Mouse (Mus musculus) small intestine, adult 2 months (tissue): ENCODE data around the gene Tulp4. TPM values are rescaled to one million over a fixed set of nuclear protein-coding genes. Genes with fewer than 3 reads are reported as not detected.

Experiments
- H3K27ac ChIP-seq: fragments of 200-500 bp; 2 replicates; pipeline ENCODE4 v1.5.1; 2012; ENCODE audit warnings: low read depth, low read length, control low read depth, inconsistent platforms; ENCODE audit not compliant: insufficient read depth
- H3K27me3 ChIP-seq: fragments of 200-500 bp; 2 replicates; pipeline ENCODE4 v1.6.1; 2012; ENCODE audit warnings: mild to moderate bottlenecking, moderate library complexity, low read length, inconsistent platforms; ENCODE audit not compliant: control insufficient read depth, insufficient read depth
- H3K36me3 ChIP-seq: fragments of 200-500 bp; 2 replicates; pipeline ENCODE4 v1.6.1; 2012; ENCODE audit warnings: mild to moderate bottlenecking, low read length, control low read depth, inconsistent platforms; ENCODE audit not compliant: control insufficient read depth, insufficient read depth
- H3K4me1 ChIP-seq: fragments of 200-500 bp; 2 replicates; pipeline ENCODE4 v1.6.1; 2012; ENCODE audit warnings: low read length, inconsistent platforms, mixed read lengths; ENCODE audit not compliant: control insufficient read depth, insufficient read depth, insufficient read length
- H3K4me3 ChIP-seq: fragments of 200-500 bp; 2 replicates; pipeline ENCODE4 v1.5.1; 2012; ENCODE audit warnings: low read depth, mild to moderate bottlenecking, control low read depth, inconsistent platforms, low read length, moderate library complexity
- CTCF ChIP-seq: fragments of 200-500 bp; IDR thresholded peaks from 2 replicates; pipeline ENCODE4 v1.5.1; 2012; ENCODE audit warnings: low read depth, mild to moderate bottlenecking, control low read depth, inconsistent platforms, low read length, moderate library complexity, mixed read lengths; ENCODE audit not compliant: insufficient replicate concordance, insufficient read length; ENCODE audit errors: extremely low read depth
- POLR2A ChIP-seq: fragments of 200-500 bp; IDR thresholded peaks from 2 replicates; pipeline ENCODE4 v1.6.1; 2012; ENCODE audit warnings: low read depth, mild to moderate bottlenecking, control low read depth, inconsistent platforms, low read length, moderate library complexity
- WGBS: fragments of 180-500 bp; shearing (Covaris S2); methylation state at CpG from one replicate; pipeline ENCODE4 v1.1.7; 2018; 5-methylcytosine and 5-hydroxymethylcytosine counted together
- polyA plus RNA-seq: library from polyadenylated mRNA; depleted of rRNA; stranded (reverse); fragments of >200 nt; gene quantifications from 2 replicates; pipeline ENCODE4 v1.2.3, GENCODE M21; 2012

The Tulp4 gene
- polyA plus RNA-seq, 1 experiment: 45.3 TPM

- H3K27me3 ChIP-seq: no peaks in the 10 kb centered on the region
- TF ChIP-seq POLR2A: no peak
- TF ChIP-seq CTCF: no peak
- H3K4me3 ChIP-seq: no peak overlapping the region
- H3K36me3 ChIP-seq: 0 out of 2 replicates have a peak, but pooled peaks cover 2% of the 10 kb centered on the region
- no peak overlapping the region for H3K27ac ChIP-seq
- WGBS: 92% methylated on average over 2 of the region's 2 CpGs
- H3K4me1 ChIP-seq: no peaks in the 10 kb centered on the region
Observed at GRCm38 (mm10) chr17:6145244-6145643, 39.0 kb downstream of the Tulp4 start.

GRCm38 (mm10) chr17:6152941-6153340 is 46.7 kb downstream of the Tulp4 start:
- no peaks in the 10 kb centered on the region for H3K27me3 ChIP-seq
- no peaks in the 10 kb centered on the region for H3K4me1 ChIP-seq
- H3K27ac ChIP-seq: no peak overlapping the region
- H3K36me3 ChIP-seq: no peaks in the 10 kb centered on the region
- WGBS: 95% methylated on average over 4 of the region's 4 CpGs
- H3K4me3 ChIP-seq: no peak overlapping the region
- TF ChIP-seq POLR2A (no peak), CTCF (no peak)

GRCm38 (mm10) chr17:6153581-6153980 is 47.3 kb downstream of the Tulp4 start:
- Histone ChIP-seq H3K27me3 (no peaks in the 10 kb centered on the region), H3K4me1 (no peaks in the 10 kb centered on the region), H3K27ac (no peak overlapping the region), H3K4me3 (no peak overlapping the region), H3K36me3 (no peaks in the 10 kb centered on the region)
- whole genome bisulfite sequencing: 82% methylated on average over 4 of the region's 4 CpGs
- TF ChIP-seq POLR2A: no peak
- no peak for TF ChIP-seq CTCF

- H3K27me3 ChIP-seq: no peaks in the 10 kb centered on the region
- H3K4me1 ChIP-seq: no peaks in the 10 kb centered on the region
- H3K4me3 ChIP-seq: no peak overlapping the region
- TF ChIP-seq POLR2A (no peak), CTCF (no peak)
- no peak overlapping the region for H3K27ac ChIP-seq
- 58% methylated on average over 4 of the region's 4 CpGs for WGBS
- H3K36me3 ChIP-seq: no peaks in the 10 kb centered on the region
Observed at GRCm38 (mm10) chr17:6154366-6154765, 48.1 kb downstream of the Tulp4 start.

- no peaks in the 10 kb centered on the region for H3K27me3 ChIP-seq
- H3K36me3 ChIP-seq: no peaks in the 10 kb centered on the region
- WGBS: 80% methylated on average over 6 of the region's 6 CpGs
- H3K4me3 ChIP-seq: no peak overlapping the region
- no peaks in the 10 kb centered on the region for H3K4me1 ChIP-seq
- no peak overlapping the region for H3K27ac ChIP-seq
- TF ChIP-seq CTCF (no peak), POLR2A (no peak)
Observed at GRCm38 (mm10) chr17:6160495-6160894, 54.3 kb downstream of the Tulp4 start.

GRCm38 (mm10) chr17:6161916-6162315 is 55.7 kb downstream of the Tulp4 start:
- Histone ChIP-seq H3K27me3 (no peaks in the 10 kb centered on the region), H3K4me3 (no peak overlapping the region), H3K36me3 (no peaks in the 10 kb centered on the region), H3K4me1 (no peaks in the 10 kb centered on the region), H3K27ac (no peak overlapping the region)
- 80% methylated on average over 9 of the region's 9 CpGs for WGBS
- TF ChIP-seq CTCF: no peak
- TF ChIP-seq POLR2A: no peak

- 79% methylated on average over 1 of the region's 1 CpGs for WGBS
- no peaks in the 10 kb centered on the region for H3K27me3 ChIP-seq
- H3K4me3 ChIP-seq: no peak overlapping the region
- H3K27ac ChIP-seq: no peak overlapping the region
- no peaks in the 10 kb centered on the region for H3K36me3 ChIP-seq
- H3K4me1 ChIP-seq: no peaks in the 10 kb centered on the region
- TF ChIP-seq POLR2A: no peak
- TF ChIP-seq CTCF: no peak
Observed at GRCm38 (mm10) chr17:6162761-6163160, 56.5 kb downstream of the Tulp4 start.

GRCm38 (mm10) chr17:6164911-6165310 is 58.7 kb downstream of the Tulp4 start:
- TF ChIP-seq POLR2A (no peak), CTCF (no peak)
- no peaks in the 10 kb centered on the region for H3K4me1 ChIP-seq
- H3K27ac ChIP-seq: no peak overlapping the region
- H3K36me3 ChIP-seq: no peaks in the 10 kb centered on the region
- H3K27me3 ChIP-seq: no peaks in the 10 kb centered on the region
- no peak overlapping the region for H3K4me3 ChIP-seq
- WGBS: 79% methylated on average over 4 of the region's 4 CpGs
